Mouse (Mus musculus) B cell, adult 2 months (primary cell): ENCODE data around the gene Nfx1.
A peak's percentile ranks its signal among the peaks of the same experiment; 100 is the strongest.

Experiments used
- DNase-seq, 2 experiments: peaks; one replicate each; pipeline ENCODE4 v3.0.0; 2022

Nfx1 gene

DNA sequence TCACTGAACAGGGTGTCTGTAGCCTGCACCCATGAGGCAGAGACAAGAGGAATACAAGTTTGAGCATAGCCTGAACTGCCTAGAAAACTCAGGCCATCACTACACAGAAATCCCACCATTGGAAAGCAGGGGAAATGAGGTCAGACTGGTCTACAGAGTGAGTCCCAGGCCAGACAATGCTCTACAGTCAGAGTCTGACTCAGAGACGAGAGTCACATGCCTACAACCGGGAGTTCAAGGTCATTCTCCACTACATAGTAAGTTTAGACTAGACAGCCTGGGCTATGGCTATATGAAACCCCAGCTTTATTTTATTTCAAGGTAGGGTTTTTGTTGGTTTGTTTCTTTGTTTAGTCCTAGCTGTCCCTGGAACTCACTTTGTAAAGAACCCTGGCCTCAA, 78.2 kb downstream of the Nfx1 start:
- no peak for DNase-seq

GRCm38 (mm10) chr4:41050726-41051675, 80.3 kb downstream of the Nfx1 start:
- DNase-seq, result peak; percentile 77 to 78

DNA sequence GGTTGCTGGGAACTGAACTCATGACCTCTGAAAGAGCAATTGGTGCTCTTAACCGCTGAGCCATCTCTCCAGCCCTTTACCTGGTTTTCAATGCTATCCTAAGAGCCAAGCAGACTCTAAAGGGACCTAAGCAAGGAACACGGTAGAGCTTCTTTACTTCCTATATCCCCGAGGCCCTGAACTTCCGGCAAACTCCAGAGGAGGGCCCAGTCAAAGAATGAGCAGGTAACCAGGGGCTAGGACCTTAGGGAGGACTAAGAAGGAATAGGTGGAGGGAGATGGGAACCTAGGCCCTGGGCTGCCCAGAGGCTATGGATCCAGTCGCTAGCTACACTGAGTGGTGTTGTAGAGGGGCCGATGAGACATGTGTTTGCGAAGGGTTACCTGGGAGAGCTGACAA, 81.1 kb downstream of the Nfx1 start:
- no peak for DNase-seq

- no peak for DNase-seq
Measured at GRCm38 (mm10) chr4:41055111-41055510, 84.4 kb downstream of the Nfx1 start.

- no peak for DNase-seq
Measured at GRCm38 (mm10) chr4:41056253-41056652, 85.5 kb downstream of the Nfx1 start.

GRCm38 (mm10) chr4:41056742-41057332, 86.1 kb downstream of the Nfx1 start:
- no peak for DNase-seq

- no peak for DNase-seq
Measured at GRCm38 (mm10) chr4:41057361-41057760, 86.7 kb downstream of the Nfx1 start.

DNA sequence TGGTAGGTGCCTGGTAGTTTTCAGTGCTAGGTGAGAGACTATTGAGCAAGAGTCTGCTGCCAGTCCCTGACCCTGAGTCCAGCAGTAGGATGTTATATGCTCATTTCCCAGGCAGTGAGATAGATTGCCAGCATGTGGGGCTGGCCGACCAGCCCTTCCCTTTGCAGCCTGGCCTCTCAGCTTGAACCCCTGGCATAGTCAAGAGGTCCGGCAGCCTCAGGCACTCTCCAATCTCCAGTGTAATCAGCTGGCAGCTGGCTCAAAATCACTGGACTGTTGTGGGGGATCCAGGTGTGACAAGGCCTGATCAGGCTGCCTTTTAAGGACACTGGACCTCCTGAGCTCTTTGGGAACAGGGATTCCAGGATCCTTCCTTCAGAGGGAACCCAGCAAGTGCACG, 92.6 kb downstream of the Nfx1 start:
- no peak for DNase-seq

- peak; percentile 52 to 55 for DNase-seq
Measured at GRCm38 (mm10) chr4:41063894-41064673, 93.4 kb downstream of the Nfx1 start.

GRCm38 (mm10) chr4:41065196-41065595, 94.5 kb downstream of the Nfx1 start:
- DNase-seq, result no peak

DNA sequence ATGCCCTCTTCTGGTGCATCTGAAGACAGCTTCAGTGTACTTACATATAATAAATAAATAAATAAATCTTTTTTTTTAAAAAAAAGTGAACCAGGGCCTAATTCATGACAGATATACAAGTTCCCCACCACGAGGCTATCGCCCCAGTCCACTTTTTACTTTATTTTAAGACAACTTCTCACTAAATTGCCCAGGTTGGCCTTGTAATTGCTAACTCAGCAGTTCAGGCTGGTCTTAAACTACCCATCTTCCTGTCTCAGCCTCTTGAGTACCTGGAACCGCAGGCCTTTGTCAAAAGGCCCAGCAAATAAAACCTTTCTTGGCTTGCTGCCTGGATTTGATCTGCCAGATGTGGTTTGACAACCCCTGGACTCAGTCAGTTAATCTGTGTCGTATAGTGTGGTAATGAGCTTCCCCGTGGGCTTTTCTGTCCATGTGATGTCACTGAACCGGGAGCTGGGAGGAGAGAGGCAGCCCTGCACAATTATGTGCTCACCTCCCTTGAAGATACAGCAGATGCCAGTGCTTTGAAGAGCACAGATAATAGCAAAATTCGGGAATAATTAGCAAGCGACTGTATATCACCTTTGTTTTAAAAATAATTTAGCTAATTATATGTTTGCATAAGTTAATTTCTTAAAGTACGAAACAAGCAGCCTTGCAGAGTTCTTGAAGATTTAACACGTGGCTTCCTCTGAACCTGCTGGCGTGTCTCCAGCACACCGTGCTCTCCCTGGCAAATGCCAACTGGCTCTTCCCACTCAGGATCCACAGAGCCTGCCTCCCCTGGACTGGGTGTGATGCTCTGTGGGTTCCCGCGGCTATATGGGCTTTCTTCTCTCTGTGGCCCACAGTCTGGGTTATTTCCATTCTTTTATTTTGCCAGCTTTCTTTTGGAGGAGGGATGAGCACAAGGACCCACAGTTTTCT, 101.1 kb downstream of the Nfx1 start:
- no peak for DNase-seq

DNA sequence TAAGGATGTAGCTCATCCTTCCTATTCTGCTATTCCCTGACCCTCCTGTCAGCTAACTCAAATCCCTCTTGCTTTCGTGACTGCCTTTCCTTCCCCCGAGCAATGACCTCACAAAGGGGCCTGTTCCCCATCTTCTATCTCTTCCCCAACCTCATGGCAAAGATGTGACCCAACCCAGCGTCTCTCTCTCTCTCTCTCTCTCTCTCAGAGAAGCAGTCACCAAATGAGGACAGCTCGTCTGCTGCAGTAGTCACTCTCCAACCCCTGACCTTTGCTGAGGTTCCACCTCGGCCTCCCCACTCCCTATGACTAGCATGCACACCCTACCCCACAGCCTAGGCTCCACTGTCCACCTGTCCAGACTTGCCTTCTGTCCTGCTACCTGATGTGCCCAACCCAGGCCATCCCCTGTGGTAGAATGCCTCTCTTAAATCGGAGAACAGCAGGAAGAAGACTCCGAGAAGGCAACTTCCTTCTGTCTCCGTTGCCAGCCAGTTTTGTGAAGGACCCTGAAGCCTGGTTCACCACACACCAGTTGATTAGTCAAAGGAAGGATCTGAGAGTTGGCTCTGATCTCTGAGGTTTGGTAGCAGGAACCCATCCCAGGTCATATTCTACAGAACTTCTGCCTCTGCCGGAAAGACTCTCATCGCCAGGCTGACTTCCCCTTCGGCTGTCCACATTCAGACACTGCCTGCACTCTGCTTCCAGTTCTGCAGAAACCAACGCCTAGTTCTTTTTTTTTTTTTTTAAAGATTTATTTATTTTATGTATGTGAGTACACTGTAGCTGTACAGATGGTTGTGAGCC, 102.5 kb downstream of the Nfx1 start:
- no peak for DNase-seq

- DNase-seq, result no peak
Measured at GRCm38 (mm10) chr4:41074461-41074860, 103.8 kb downstream of the Nfx1 start.
